Mouse (Mus musculus) spleen, adult 2 months (tissue): ENCODE results near the gene Mfn1.

Experiments used
- CTCF ChIP-seq: fragments of 200-500 bp; IDR thresholded peaks from 2 replicates; pipeline ENCODE4 v1.5.1; 2011; ENCODE audit warnings: mild to moderate bottlenecking, inconsistent platforms; ENCODE audit not compliant: insufficient read depth, insufficient read length, insufficient replicate concordance; ENCODE audit errors: extremely low read depth
- POLR2A ChIP-seq: fragments of 200-500 bp; IDR thresholded peaks from 2 replicates; pipeline ENCODE4 v1.6.1; 2011; ENCODE audit warnings: low read depth, low read length, inconsistent platforms

- TF ChIP-seq CTCF: no peak
- no peak for TF ChIP-seq POLR2A
Observed at GRCm38 (mm10) chr3:32599328-32599727, 70.1 kb downstream of the Mfn1 start.
